Mouse (Mus musculus): ENCODE results near the gene Hs2st1. TPM values are rescaled to one million over a fixed set of nuclear protein-coding genes. Genes with fewer than 3 reads are reported as not detected.
A peak's percentile ranks its signal among the peaks of the same experiment; 100 is the strongest.

Hs2st1 gene
- polyA plus RNA-seq, 2 experiments from 2014 or later = 1.9 to 3.3 TPM

DNA sequence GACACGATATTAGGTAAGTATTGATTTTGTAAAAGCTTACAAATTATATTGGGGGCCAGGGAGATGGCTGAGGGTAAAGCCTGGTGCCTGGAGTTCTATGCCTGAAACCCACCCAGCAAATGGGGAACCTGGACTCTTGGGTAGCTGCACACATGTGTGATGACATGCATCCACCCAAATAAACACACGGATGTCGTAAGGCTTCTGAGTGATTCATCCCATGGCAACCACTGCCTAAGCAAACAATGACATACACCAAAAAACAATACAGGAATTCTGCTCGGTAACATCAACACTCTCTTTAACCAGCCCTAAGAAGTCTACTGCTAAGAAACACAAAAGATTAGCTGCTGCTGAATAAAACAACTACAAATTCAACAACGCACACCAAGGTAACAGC is 73.2 kb downstream of the Hs2st1 start:
- no peak for ATAC-seq

DNA sequence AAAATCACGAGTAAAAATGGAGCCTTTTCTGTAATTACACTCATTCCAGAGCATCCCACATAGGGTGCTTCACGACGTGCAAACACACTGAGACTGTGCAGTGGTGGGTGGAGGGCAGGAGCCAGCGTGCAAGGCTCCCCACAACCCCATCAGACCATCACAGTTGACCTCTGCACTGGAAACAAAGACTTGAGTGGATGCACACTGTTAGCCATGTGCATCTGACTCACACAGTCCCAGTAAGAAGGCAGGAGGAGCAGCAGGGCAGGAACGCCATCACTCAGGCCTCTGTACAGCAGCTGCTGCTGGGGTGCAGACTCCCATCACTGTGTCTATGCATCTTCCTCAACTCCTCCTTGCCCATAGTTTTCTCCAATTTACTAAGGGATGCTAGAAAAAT is 75.1 kb downstream of the Hs2st1 start:
- ATAC-seq = no peak

DNA sequence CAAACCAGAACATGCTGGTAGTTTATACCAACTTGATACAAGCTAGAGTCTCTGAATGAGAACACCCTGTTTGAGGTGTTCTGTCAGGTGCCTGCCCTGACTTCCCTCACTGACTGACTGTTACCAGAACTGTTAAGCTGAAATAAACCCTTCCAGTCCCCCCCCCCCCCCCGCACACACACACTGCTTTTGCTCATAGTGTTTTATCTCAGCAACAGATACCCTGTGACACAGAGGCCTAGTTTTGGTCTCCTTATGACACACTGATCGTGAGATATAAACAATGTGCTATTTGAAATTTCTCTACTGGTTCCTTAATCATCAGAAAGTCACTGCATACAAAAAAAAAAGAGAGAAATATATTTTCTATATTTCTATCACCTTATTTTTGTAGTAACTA is 81.2 kb downstream of the Hs2st1 start:
- ATAC-seq = no peak

DNA sequence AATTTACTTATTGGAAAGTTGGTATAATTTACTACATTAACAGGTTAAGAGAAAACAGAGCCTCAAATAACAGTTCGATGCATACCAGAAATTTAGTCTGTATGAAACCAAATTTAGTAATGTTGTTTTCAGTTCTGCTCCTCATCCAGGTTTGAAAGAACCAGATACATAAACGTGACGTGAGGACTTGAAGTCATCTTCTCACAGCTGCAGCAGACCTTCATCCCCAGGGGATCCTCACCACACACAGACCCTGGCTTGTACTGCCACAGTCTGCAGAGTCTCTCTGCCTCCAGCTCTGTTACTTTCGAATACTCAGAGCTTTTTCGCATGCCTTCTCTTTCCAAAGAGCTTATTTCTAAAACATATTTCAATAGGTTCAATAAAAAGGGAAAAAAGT is 89.4 kb downstream of the Hs2st1 start:
- ATAC-seq = no peak

DNA sequence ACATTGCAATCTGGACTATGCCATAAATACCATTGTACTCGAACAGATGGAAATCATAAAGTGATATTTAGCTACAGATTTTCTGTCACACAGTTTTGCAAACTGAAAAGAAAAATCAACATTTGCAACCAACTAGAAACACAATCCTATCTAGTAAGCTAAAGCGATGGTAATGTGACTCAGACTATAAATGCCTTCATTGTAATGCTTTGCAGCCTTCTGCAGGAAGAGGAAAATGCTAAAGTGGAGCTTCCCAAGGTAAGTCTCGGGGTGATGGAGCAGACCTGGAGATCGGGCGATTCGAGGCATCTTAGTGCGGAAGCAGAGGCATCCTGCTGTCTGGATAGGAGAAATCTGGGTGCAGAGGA is 91.6 kb downstream of the Hs2st1 start:
- no peak for ATAC-seq

DNA sequence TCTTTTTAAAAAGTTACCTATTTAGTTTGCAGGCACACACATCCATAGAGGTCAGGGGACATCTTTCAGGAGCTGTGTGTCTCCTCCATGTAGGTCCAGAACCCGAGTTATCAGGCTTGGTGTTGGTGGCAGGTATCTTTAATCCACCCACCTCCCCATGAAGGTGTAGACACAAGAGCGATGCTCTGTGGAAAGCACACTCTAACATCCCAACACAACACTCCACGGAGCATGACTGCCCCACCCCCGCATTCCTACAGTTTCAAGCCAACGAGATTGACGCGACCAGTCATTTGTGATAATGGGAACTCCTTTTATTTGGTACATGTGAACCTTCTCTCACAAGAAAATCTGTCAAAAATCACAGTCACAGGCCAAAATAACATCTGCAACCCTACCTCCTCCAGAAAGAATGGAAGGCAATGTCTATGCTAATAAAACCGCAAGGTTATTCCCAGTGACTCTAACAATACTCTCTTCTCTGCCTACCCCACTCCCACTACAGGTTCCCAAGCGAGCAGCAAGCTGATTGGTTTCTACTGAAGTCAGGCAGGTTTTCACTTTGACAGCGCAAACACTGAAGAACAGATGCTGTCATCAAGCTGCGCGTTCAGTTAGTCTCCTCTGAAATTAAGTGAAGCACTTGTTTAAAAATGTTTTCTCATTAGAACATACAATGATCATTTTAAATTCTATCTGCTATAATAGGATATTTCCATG is 92.1 kb downstream of the Hs2st1 start:
- ATAC-seq = no peak

DNA sequence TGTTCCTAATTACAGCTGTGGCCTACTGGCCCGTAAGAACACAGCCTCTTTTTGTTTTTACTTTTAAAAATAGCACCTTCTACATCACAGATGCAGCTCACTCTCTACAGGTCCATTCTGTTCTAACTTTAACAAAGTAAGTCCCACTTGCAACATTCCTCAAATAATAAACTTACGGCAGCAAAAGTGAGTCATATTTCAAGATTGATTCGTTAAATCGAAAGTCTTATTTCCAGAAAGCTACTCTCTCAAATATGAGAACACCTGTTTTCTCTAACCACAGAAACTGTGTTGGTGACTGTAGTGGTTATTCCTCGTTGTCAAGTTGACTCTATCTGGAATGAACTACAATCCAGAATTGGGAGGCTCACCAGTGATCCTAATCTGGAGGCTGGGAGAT is 94.1 kb downstream of the Hs2st1 start:
- no peak for ATAC-seq

DNA sequence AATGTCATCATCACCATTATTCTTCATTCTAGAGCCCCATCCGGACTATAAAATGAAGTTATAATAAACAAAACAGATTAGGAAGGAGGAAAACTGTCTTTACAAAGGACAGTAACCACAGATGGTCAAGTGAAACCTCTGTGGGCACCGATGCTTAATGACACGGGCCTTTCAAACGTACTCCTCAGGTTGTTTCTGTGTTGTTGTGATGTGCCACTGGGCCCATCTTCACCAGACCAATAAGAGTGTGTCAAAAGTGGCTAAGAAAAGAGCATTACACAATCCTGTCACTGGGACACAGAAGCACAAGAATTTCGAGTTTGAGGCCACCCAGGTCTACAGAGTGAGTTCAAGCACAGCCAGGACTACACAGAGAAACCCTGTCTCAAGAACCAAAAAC is 95.3 kb downstream of the Hs2st1 start:
- ATAC-seq = no peak

DNA sequence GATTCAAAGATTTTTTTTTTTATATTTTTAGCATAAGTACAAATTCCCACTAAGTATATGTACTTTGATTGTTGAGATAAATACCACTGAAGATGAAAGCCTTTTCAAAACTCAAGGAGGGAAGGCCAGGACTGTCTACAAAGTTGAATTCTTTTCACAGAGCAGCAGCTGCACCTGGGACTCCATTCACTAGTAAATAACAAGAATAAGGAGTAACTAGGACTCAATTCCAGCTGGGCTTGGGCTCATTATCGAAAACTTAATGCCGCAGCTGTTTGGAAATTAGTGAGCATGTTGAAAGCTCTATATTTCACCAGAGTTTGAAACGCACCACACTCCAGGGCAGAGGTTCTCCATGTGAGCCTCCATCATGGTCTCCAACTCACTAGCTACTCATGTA is 98.0 kb downstream of the Hs2st1 start:
- no peak for ATAC-seq

DNA sequence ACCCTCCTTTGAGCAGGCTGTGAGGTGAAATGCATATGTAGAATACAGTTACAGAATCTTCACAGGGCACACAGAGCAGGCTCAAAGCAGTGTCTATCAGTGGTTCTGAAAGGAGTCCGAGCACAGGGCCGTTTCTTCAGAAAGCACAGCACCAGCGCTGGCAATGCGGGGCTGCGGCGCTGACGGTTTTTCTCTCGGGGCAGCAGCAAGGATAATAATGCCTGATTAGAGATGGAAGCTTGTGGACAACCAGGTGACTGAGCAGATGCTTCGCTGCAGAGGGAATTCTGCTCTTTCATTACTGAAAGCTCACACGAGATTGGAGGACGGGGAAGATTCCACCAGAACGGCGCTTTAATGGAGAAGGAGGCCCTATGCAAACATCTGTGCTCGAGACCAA is 99.1 kb downstream of the Hs2st1 start:
- no peak for ATAC-seq

DNA sequence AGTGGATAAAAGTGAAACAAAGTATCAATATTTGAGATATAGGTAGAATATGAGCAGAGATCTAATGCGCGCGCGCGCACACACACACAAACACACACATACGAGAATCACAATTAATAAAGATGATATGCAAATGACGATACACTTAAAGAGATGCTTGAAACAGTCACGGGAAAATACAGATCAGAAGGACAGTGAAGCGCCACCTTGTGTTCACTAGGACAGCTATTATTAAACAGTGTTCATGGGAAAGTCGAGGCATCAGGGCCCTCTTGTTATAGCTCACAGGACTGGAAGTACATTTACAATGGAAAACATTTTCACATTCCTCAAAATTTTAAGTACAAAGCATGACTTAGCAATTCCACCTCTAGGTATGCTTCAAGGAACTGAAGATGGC is 102.5 kb downstream of the Hs2st1 start:
- ATAC-seq = peak; percentile 43

DNA sequence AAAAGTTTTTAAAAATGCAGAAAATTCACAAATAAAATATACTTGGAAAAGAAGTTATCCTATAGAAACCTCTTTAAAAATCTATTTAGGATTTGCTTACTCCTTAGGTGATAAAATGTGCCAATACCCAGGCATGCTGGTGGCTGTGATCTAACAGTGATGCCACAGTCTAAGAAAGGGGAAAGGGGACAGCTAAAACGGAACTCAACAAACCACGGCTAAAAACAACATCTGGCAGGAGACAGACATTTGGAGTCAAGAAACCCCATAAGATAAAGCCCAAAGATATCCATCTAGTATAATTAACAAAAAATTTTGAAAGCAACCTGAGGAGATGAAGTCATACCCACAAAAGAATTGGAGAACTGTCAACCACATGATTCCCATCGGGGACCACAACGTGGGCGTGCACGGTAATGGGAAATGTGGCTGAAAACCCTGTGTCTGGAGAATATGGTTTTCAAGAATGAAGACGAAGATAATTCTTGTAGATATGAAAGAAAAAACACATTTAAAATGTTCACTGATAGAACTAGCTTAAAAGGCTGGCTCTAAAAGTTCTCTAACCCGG is 103.8 kb downstream of the Hs2st1 start:
- no peak for ATAC-seq

DNA sequence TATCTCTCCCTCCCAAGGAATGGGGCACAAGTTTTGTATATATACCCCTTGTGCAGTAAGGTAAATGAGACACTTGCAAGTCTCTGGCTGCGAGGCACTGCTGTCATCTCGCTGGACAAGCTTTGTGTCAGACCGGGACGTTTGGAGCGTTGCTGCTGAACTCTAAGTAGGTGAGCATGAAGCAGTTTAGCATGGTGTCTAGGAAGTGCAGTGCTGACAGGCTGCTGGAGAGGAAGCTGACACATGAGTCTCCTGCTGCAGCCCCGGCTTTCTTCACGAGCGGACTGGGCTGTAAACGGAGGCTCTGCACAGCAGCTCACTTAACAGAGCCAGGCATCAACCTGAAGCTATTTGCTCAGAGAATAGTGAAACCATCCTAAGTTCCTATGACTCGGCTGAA is 107.3 kb downstream of the Hs2st1 start:
- no peak for ATAC-seq

DNA sequence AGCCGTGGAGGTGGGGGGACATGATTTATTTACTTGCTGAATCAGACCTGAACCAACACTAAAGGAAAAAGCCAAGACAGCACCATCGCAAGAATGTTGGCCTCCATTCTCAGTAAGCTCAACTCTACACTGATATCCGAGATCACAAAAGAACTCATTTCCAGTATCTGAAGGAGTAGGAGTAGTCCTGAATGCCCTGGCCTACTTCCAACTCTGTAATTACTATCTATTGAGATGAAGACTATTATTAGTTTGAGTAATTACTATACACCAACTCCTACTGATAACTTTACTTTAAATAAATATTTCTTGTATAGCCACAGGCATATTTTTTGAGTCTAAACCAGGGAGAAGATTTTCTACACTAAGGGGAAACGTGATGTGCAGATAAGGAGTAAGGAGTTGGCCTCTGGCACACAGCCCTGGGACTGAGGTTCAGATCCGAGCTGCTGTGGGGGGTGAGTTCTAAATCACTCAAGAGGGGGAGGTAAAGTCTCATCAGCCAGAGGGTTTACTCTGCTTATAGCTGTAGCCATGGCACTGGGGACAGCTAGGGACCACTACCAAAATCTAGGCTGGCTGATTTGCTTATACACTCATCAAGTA is 109.7 kb downstream of the Hs2st1 start:
- no peak for ATAC-seq

DNA sequence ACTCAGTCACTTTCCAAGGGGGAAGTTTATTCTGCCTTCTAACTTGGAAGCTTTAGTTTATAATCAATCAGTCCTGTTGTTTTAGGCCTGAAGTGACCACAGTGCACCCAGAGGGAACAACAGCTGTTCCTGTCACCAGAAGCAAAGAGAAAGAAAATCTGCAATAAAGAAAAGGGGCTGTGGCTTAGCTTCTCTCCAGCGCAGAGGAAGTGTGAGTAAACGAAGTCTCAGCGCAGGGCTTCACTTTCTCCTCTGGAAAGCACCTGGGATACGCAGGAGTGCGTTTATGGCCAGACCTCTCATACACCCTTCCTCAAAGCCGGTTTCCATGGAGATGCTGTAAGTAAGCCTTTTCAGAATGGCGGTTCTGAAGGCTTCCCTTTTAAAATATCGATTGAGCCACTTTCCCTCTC is 110.7 kb downstream of the Hs2st1 start:
- no peak for ATAC-seq

DNA sequence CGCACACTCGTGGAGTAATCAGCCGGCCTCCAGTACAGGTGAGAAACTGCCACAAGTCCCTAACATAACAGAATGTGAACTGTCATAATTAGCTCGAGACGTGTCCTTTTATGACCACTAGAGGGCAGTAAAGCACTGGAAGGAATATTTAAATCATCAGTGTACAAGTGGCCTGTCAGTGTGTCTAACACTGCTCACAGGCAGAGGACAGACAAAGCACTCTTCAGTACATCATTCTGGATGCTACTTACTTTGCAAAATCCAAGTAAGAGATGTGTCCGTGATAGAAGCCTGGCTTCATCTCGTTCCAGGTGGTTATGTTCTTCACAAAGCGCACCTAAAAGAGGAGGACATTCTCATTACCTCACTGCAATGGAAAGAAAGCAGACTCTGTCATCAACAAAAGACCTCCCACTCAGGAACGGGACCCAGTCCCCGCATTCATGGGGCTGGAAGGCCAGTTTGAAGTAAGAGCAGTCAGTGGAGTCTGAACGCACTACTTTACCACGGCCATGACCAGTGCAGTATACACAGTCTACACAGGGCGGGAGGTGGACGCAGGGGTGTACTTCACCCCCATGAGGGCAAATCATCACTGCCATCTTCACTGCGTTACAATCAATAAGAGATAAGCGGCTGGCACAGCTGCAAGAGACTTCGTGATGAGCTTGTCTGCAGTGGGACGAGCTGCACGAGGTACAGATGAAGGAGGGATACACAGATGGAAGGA is 116.1 kb downstream of the Hs2st1 start:
- peak; percentile 89 for ATAC-seq

DNA sequence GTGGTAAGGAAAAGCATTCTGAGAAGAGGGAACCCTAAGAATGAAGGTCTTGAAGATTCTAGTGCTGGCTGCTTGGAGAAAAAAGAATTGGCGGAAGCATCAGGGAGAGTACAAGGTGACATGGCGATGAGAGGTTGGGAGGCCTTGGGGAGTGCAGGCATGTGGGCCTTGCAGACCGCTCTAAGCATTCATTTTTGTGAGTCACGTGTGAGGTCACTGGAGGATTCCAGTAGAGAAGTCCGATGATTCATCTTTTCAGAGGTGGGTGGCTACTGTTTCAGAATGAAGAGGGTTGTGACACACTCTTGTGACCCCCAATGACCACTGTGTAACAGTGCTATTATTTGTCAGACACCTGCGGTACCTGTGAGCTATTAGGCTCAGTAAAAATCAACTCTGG is 121.0 kb downstream of the Hs2st1 start:
- ATAC-seq = no peak

DNA sequence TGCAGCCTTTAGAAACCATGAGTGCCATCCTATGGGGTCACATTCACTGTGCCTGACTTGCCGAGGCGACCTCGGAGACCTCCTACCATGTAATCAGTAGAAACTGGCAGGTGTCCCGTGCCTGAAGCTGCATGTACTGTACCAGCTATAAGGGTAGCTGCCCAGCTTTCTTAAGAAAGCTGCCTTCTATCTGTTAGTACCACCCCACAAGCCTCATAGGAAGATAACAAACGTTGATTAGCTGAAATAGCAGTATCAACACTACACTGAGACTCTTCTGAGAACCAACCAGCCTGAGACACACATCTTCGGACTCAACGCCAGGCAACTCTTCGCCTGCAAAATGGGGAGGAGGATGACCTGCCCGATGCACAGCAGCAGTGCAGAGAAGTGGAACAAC is 122.1 kb downstream of the Hs2st1 start:
- no peak for ATAC-seq

DNA sequence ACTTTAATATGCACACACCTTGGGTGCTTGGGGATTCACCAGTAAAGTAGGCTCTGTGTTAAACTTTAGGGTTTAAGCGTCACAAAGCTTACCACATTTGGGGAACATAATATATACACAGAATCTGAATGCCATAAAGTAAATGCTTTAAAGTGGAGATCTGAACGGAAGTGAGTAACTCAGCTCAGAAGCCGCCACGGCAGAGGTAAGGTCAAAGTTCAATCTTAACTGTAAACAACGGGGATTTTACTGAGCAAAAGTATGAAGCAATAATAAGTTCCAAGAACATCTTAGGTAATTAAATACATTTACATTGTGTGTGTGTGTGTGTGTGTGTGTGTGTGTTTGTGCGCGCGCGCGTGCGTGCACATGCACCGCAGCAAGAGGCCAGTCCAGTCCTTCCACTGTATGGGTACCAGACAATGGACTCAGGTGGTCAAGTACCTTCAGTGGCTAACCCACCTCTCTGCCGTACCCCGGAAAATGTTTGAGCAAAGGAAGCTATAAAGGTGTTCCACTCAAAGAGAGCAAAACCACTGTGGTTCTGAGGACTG is 123.8 kb downstream of the Hs2st1 start:
- peak; percentile 57 for ATAC-seq

DNA sequence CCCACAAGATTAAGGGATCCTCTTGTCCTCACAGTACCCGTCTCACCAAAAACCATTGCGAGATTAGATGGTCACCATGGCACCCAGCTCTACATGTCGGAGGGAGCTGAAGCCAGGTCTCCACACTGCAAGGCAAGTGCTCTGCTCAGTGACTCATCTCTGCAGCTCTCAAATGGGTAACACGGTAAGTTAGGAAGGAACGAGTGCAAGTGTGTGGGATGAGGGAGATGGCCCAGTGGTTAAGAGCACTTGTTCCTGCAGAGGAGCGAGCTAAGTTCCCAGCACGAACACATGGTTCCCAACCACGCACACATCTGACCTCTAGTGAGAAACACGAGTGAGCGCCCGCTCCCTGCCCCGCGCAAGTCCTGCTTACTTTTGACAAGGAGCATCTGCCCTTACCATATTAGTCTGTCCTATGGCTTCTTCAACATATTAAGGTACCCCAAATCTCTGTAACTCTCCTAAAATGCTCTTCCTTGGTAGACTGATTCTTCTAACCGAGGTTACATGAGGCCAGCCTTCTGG is 132.0 kb downstream of the Hs2st1 start:
- no peak for ATAC-seq

DNA sequence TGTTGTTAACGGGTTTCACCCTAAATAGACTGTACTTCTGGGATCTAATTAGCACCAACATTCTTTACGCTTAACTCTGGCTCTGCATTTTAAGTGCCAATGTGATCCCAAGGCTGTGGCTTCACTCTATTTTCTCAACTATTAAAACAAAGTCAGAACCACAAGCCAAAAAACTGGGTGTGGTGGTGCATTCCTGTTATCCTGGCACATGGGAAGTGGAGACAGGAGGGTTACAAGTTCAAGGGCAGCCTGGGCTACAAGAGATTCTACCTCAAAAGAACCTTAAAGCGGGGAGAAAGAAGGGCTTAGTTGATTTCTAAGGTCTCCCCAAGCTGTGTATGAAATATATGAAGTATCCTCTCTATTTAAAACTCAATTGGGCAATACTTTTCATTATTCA is 133.9 kb downstream of the Hs2st1 start:
- no peak for ATAC-seq

DNA sequence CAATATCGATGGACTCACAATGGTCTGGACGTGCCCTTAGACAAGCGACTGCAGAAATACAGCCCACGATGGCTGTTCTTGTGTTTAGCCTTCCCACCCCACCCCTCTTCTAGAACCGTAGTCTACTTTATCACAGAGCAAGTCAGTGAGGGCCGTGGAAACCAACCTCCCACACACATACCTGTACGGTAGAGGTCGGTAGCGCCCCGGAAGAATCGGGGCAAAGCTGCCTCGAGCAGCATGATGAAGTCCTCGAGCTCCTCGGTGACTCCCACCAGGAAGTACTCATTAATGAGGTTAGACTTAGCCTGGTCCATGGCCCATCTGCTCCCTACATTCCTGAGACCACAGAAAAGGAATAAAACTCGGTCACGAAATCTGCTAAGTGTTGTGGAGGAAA is 134.7 kb downstream of the Hs2st1 start:
- no peak for ATAC-seq

DNA sequence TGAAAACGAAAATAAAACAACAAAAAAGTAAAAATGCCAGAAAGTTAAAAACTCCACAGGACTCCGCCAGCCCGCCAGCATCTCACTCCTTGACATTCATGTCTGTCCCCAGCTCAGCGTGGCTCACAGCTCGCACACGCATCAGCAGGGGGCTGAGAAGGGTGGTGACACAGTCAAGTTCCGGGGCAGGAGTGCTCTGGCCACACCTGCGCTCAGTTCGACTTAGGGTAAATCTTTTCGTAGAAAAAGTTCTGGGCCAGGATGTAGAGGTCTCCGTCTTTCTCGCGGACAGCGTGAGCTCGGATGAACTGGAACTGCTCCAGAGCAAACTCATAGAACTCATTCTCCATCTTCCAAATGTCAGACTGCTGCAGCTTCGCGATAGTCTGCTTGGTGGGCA is 135.7 kb downstream of the Hs2st1 start:
- no peak for ATAC-seq
